Mouse (Mus musculus) liver, embryonic 14.5 days (tissue): ENCODE results near the gene C2cd2. TPM values are rescaled to one million over a fixed set of nuclear protein-coding genes. Genes with fewer than 3 reads are reported as not detected.

Source experiments
- ATAC-seq: fragments of 200-750 bp; cut with Nextera tagmentation; 2 replicates; pipeline ENCODE4 v1.8.0; 2017; ENCODE audit warnings: moderate number of reproducible peaks, mild to moderate bottlenecking, moderate library complexity; ENCODE audit not compliant: insufficient read depth
- DNase-seq, 3 experiments: peaks; one replicate each; pipeline ENCODE4 v3.0.0-alpha.2; 2012 to 2013; ENCODE audit warnings: low read depth in 3 of 3, low spot score in 3 of 3
- H3K27ac ChIP-seq: fragments of 300-500 bp; sonication (generic); 2 replicates; pipeline ENCODE4 v1.5.1; 2014; ENCODE audit warnings: moderate library complexity, mild to moderate bottlenecking, control low read depth, inconsistent platforms
- H3K27me3 ChIP-seq: fragments of 300-500 bp; sonication (generic); 2 replicates; pipeline ENCODE4 v1.6.1; 2014; ENCODE audit warnings: mild to moderate bottlenecking, low read length, moderate library complexity; ENCODE audit not compliant: control insufficient read depth, insufficient read depth
- H3K36me3 ChIP-seq: fragments of 300-500 bp; sonication (generic); replicated peaks from 2 replicates; pipeline ENCODE4 v1.6.1; 2014; ENCODE audit warnings: low read depth; ENCODE audit not compliant: control insufficient read depth, insufficient read depth
- H3K4me1 ChIP-seq, 2 experiments: fragments of 200-500 bp in 1 of 2; fragments of 300-500 bp in 1 of 2; sonication (generic) in 1 of 2; replicated peaks; 2 replicates each; pipeline ENCODE4 v1.6.1; 2012 to 2014; ENCODE audit warnings: antibody characterized with exemption in 1 of 2, inconsistent platforms in 1 of 2, low read length in 1 of 2; ENCODE audit not compliant: control insufficient read depth in 2 of 2, insufficient read depth in 2 of 2
- H3K4me2 ChIP-seq: fragments of 300-500 bp; sonication (generic); 2 replicates; pipeline ENCODE4 v1.6.1; 2014; ENCODE audit warnings: low read depth, mild to moderate bottlenecking, control low read depth, moderate library complexity
- H3K4me3 ChIP-seq, 2 experiments: fragments of 200-500 bp in 1 of 2; fragments of 300-500 bp in 1 of 2; sonication (generic) in 1 of 2; 2 replicates each; pipeline ENCODE4 v1.5.1; 2012 to 2014; ENCODE audit warnings: low read depth in 2 of 2, low read length in 2 of 2, mild to moderate bottlenecking in 2 of 2, control low read depth in 1 of 2, inconsistent platforms in 1 of 2, moderate library complexity in 1 of 2; ENCODE audit not compliant: insufficient read depth in 1 of 2
- H3K9ac ChIP-seq: fragments of 300-500 bp; sonication (generic); replicated peaks from 2 replicates; pipeline ENCODE4 v1.6.1; 2014; ENCODE audit warnings: mild to moderate bottlenecking, control low read depth, moderate library complexity
- H3K9me3 ChIP-seq: fragments of 300-500 bp; sonication (generic); 2 replicates; pipeline ENCODE4 v1.6.1; 2016; ENCODE audit warnings: low read length, mixed read lengths; ENCODE audit not compliant: control insufficient read depth
- CTCF ChIP-seq: IDR thresholded peaks from 2 replicates; pipeline ENCODE4 v1.5.1; 2016; ENCODE audit warnings: antibody characterized with exemption, low read depth, control low read depth
- EP300 ChIP-seq: IDR thresholded peaks from 2 replicates; pipeline ENCODE4 v1.6.1; 2016; ENCODE audit warnings: antibody characterized with exemption, low read depth
- WGBS: fragments of 180-500 bp; shearing (Covaris S2); extraction: QIAGEN DNeasy Blood & Tissue Kit; methylation state at CpG from one replicate; pipeline ENCODE4 v1.1.7; 2014; ENCODE audit not compliant: insufficient replicate concordance; 5-methylcytosine and 5-hydroxymethylcytosine counted together
- polyA plus RNA-seq, 2 experiments: library from polyadenylated mRNA; depleted of rRNA in 1 of 2; stranded (reverse) in 1 of 2; unstranded in 1 of 2; fragments of >200 nt; fragmentation: Nextera tagmentation in 1 of 2; extraction: Ambion mirVana in 1 of 2; gene quantifications; 2 replicates each; pipeline versions ENCODE4 v1.2.1 to v1.2.3; 2012 to 2014

C2cd2 gene
- polyA plus RNA-seq, 2 experiments = 1.9 to 4.6 TPM

- peak overlapping the region; percentile 42 for H3K27ac ChIP-seq
Measured at GRCm38 (mm10) chr16:97851061-97851740, 111.2 kb downstream of the C2cd2 start.

DNA sequence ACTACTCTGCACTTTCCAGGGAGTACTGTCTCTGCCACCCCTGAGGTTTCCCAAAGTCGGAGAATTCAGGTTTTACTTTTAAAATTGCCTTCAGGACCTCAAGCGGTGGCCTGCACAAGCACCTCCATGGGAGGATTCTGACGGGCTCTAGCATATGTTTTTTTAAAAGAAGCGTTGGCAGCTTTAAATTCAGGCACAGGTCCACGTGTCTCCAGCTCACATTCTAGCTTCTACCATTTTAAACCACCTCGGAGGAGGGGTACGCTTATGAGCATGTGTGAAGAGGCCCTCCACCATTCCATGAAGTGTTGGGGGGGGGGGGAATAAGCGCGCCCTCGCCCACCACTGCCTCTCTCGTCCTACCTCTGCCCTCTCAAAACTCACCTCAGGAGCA, 111.7 kb downstream of the C2cd2 start:
- DNase-seq (no peak), ATAC-seq (no peak; the same call in 1 of the 2 replicates)
- peak overlapping the region; percentile 93 for H3K9ac ChIP-seq
- peak overlapping the region; percentile 42; the same call in 1 of the 2 replicates for H3K27ac ChIP-seq
- peak overlapping the region; percentile 87 for H3K4me2 ChIP-seq
- TF ChIP-seq EP300 = no peak
- no peak for TF ChIP-seq CTCF
- no peaks in the 10 kb centered on the region for H3K9me3 ChIP-seq
- H3K4me3 ChIP-seq = peak overlapping the region; percentile 79 to 92
- under 1% methylated on average over 11 of the region's 11 CpGs for WGBS
- peaks cover 13 to 21% of the 10 kb centered on the region in 2 experiments for H3K4me1 ChIP-seq
- no peaks in the 10 kb centered on the region for H3K36me3 ChIP-seq
- H3K27me3 ChIP-seq = no peaks in the 10 kb centered on the region

More at GRCm38 (mm10) chr16:97851061-97851740, 111.2 kb downstream of the C2cd2 start:
- Histone ChIP-seq H3K4me3 (peak overlapping the region; percentile 79 to 92), H3K4me1 (peaks cover 13 to 21% of the 10 kb centered on the region in 2 experiments), H3K36me3 (no peaks in the 10 kb centered on the region), H3K4me2 (peak overlapping the region; percentile 87), H3K27me3 (no peaks in the 10 kb centered on the region), H3K9me3 (no peaks in the 10 kb centered on the region), H3K9ac (peak overlapping the region; percentile 93)
- ATAC-seq (peak; percentile 85), DNase-seq (peak; percentile 57 to 65 (median 64))
- WGBS = under 1% methylated on average over 74 of the region's 77 CpGs
- TF ChIP-seq EP300 (no peak), CTCF (no peak)

DNA sequence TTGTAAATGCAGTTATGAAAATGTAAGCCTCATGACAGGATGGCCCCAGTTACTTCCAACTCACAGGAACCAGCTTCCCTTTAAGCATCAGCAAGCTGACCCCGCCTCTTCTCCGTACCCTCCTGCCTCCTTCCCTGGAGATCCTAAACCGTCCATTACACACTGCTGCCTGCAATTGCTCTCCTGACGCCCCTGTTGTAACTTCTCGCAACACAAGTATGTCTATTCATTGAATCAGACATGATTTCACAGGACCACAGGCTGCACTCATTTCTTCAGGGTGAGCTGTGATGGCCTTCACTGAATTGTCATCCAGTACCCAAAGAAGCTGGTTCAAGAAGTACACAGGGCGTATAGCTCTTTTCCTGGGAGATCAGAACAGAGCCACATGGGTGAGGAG, 113.6 kb downstream of the C2cd2 start:
- no peaks in the 10 kb centered on the region for H3K27me3 ChIP-seq
- H3K4me1 ChIP-seq = peaks cover 13 to 21% of the 10 kb centered on the region in 2 experiments
- DNase-seq (no peak), ATAC-seq (no peak)
- 81% methylated on average over 6 of the region's 6 CpGs for WGBS
- H3K27ac ChIP-seq = no peak overlapping the region
- no peaks in the 10 kb centered on the region for H3K36me3 ChIP-seq
- H3K4me2 ChIP-seq = no peak overlapping the region
- H3K4me3 ChIP-seq = no peak overlapping the region
- TF ChIP-seq CTCF (no peak), EP300 (no peak)
- H3K9me3 ChIP-seq = no peaks in the 10 kb centered on the region
- no peak overlapping the region for H3K9ac ChIP-seq

DNA sequence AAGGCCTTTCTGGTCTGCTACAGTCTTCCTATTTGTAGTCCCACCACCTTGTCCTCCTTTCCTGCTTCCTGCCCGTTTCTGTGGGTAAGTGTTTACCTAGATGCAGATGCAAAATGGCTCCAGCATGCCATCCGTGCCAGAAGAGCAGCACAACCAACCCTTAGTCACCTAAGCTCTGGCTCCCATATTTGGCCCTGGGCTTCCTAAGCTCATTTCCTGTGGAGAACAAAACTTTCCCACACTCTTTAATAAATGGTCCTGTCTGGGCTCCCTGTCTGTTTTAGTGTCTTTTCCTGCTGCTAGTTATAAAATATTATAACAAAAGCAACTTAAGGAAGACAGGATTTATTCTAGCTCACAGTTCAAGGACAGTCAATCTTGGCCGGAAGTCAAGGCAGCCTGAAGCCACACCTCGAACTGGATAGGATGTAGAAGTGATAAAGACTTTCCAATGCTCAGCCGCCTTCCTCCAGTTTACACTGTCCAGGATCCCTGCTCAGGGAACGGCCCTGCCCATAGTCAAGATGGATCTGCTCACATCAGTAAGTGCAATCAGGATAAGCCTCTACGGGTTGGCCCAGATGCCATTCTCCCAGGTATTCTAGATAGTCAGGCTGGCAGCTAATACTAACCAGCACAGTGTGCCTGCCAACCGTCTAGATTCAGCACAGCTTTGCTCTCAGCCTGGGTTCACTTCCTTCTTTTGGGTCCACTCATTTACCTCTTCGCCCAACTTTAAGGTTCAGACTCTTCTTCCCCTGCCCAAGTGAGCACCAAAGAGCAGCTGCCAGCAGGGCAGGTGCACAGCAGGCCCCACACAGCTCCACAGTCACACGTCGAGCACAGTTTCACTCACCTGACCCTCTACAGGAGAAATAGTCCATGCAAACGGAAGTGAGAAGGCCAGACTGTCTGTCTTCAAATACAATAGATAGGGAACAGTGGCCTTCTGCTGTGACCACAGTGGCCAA, 117.1 kb downstream of the C2cd2 start:
- no peaks in the 10 kb centered on the region for H3K36me3 ChIP-seq
- ATAC-seq (0 out of 2 replicates have a peak, but pooled peaks have one; percentile 24), DNase-seq (no peak)
- H3K4me1 ChIP-seq = peaks cover 4 to 9% of the 10 kb centered on the region in 2 experiments
- H3K4me2 ChIP-seq = no peak overlapping the region
- TF ChIP-seq CTCF (no peak), EP300 (no peak)
- 58% methylated on average over 12 of the region's 12 CpGs for WGBS
- no peak overlapping the region for H3K4me3 ChIP-seq
- no peak overlapping the region for H3K27ac ChIP-seq
- no peak overlapping the region for H3K9ac ChIP-seq
- H3K9me3 ChIP-seq = no peaks in the 10 kb centered on the region
- no peaks in the 10 kb centered on the region for H3K27me3 ChIP-seq

DNA sequence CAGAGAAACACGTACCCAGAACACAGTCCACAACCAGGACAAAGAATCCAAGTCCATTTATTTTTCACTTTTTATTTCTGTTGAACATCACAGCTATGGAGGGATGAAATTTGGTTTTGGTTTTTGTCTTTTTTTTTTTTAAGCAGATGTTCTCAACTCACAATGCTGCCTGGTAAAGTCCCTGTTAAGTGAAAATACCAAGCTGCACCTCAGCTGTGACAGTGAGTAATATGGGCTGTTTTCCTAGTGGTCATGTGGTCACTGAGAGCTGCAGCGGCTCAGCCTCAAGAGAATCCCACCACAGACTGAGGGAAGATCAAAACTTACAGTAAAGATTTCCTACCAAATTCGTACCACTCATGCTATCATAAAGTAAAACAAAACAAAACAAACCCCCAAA, 130.2 kb downstream of the C2cd2 start:
- Histone ChIP-seq H3K9ac (no peak overlapping the region), H3K27ac (no peak overlapping the region), H3K4me1 (no peaks in the 10 kb centered on the region), H3K9me3 (no peaks in the 10 kb centered on the region), H3K4me3 (no peak overlapping the region), H3K4me2 (no peak overlapping the region), H3K36me3 (peaks cover 16% of the 10 kb centered on the region), H3K27me3 (no peaks in the 10 kb centered on the region)
- no peak for TF ChIP-seq CTCF
- no peak for TF ChIP-seq EP300
- ATAC-seq = no peak
- 72% methylated on average over 3 of the region's 3 CpGs for WGBS
- DNase-seq = no peak
